Mouse (Mus musculus): ENCODE measurements around the gene Nuak1.

Gene Nuak1

DNA sequence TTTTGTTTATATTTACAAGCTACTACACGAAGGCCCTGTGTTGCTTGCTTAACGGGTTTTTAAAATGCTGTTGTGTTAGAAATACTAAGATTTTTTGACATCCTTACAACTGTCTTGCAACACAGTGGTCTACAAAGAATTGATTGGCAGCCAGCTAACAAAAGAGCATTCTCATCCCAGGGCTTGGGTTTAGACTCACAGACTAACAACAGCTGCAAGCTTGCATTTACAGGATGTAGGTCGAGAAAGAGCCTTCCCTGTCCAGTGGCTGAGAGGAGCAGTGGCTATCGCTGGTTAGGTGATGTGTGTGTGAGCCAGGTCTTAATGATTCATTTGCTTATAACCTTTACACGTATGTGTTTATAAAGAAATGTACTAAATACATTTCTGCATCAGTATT, 94.7 kb downstream of the Nuak1 start:
- DNase-seq (ENCODE audit: low spot score in 2 of 2), result no peak

- DNase-seq (ENCODE audit: low spot score in 2 of 2), result no peak
These were observed 96.9 kb downstream of the Nuak1 start for GRCm38 (mm10) chr10:84343536-84343935.

GRCm38 (mm10) chr10:84339456-84339855, 100.9 kb downstream of the Nuak1 start:
- no peak for DNase-seq (ENCODE audit: low spot score in 2 of 2)

- DNase-seq (ENCODE audit: low spot score in 2 of 2), result peak; percentile 36 to 47
These were observed 101.6 kb downstream of the Nuak1 start for GRCm38 (mm10) chr10:84338752-84339151.

DNA sequence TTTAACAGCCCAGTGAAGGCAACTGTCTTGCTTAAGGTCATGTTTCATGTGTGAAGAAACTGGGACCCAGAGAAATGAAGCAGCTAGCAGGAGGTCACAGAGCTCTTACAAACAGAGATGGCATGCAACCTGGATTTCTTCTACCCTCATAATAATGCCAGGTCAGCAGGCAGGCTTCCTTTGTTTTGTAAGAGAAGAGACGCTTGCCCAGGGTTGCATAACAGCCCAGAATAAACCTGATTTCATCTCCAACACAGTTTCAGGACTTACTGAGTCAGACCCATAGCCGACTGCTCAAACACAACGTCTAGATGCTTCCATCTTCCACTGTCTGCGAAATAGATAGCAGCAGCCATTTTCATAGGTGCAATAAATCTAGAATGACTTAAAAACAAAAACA, 105.0 kb downstream of the Nuak1 start:
- no peak for DNase-seq (ENCODE audit: low spot score in 2 of 2)

- DNase-seq (ENCODE audit: low spot score in 2 of 2), result no peak
These were observed 110.6 kb downstream of the Nuak1 start for GRCm38 (mm10) chr10:84329822-84330221.

GRCm38 (mm10) chr10:84329336-84329735, 111.1 kb downstream of the Nuak1 start:
- no peak for DNase-seq (ENCODE audit: low spot score in 2 of 2)

- DNase-seq (ENCODE audit: low spot score in 2 of 2), result no peak
These were observed 116.4 kb downstream of the Nuak1 start for GRCm38 (mm10) chr10:84324018-84324417.

Measured in spleen, postnatal 36 days (tissue).